Mouse (Mus musculus) testis, adult 2 months (tissue): ENCODE data around the gene Med21.

Experiments
- CTCF ChIP-seq: fragments of 200-500 bp; IDR thresholded peaks from 2 replicates; pipeline ENCODE4 v1.5.1; 2012; ENCODE audit warnings: low read depth, mild to moderate bottlenecking, inconsistent platforms, low read length, moderate library complexity; ENCODE audit not compliant: control insufficient read depth, insufficient read depth, insufficient replicate concordance
- POLR2A ChIP-seq: fragments of 200-500 bp; IDR thresholded peaks from 2 replicates; pipeline ENCODE4 v1.6.1; 2012; ENCODE audit warnings: low read depth, mild to moderate bottlenecking, inconsistent platforms, low read length, moderate library complexity; ENCODE audit not compliant: control insufficient read depth

GRCm38 (mm10) chr6:146629781-146630756 lies 12.3 kb upstream of the Med21 start:
- no peak for TF ChIP-seq CTCF
- TF ChIP-seq POLR2A, result no peak
